Mouse (Mus musculus): ENCODE results near the gene Dlx4.
A peak's percentile ranks its signal among the peaks of the same experiment; 100 is the strongest.

The Dlx4 gene

DNA sequence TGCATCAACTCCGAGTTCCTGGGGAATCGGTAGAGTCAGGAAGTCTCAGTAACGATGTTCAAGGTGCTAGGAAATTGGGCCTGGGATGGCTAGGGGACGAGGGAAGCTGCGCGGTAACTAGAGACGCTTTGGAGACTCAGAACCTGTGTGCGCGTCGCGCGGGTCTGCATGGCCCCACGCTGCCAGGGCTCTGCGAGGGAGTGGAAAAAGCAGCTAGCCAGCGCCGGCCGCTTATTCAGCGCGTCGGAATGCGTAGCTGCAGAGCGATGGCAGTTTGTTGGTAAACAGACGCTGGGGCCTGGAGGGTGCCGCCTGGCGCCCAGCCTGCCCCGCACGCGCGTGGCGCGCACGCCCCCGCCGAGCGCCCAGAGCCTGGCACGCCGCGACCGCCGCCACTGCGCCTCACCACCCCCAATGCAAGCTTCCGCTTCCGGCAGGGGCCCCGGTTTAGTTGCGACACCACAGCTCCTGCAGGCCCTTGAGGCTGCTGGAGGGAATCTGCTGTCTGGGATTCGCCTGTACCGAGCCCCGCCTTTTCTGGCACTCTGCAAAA lies at the start of gene Dlx4:
Gene Dlx4, minus strand, starts transcription at position 413 of the 553 bp plus-strand sequence.
- H3K27me3 ChIP-seq (ENCODE audit: insufficient read depth, low read length): peaks cover 100% of the 10 kb centered on the region
- peaks cover 66% of the 10 kb centered on the region for H3K4me1 ChIP-seq (replicated peaks; ENCODE audit: low read depth, low read length)
- H3K9me3 ChIP-seq (ENCODE audit: low read length): no peaks in the 10 kb centered on the region
- no peaks in the 10 kb centered on the region for H3K36me3 ChIP-seq (ENCODE audit: insufficient read depth, low read length)
- H3K4me3 ChIP-seq (replicated peaks; ENCODE audit: low read length): peak within 1 kb of the TSS; percentile 70
- TF ChIP-seq NANOG (IDR thresholded peaks at IDR 0.05; ENCODE audit: borderline replicate concordance, low read length) (no peak), CTCF (conservative IDR thresholded peaks at IDR 0.05; ENCODE audit: low read length) (no peak), POU5F1 (IDR thresholded peaks at IDR 0.05; ENCODE audit: borderline replicate concordance, low read length) (no peak)

DNA sequence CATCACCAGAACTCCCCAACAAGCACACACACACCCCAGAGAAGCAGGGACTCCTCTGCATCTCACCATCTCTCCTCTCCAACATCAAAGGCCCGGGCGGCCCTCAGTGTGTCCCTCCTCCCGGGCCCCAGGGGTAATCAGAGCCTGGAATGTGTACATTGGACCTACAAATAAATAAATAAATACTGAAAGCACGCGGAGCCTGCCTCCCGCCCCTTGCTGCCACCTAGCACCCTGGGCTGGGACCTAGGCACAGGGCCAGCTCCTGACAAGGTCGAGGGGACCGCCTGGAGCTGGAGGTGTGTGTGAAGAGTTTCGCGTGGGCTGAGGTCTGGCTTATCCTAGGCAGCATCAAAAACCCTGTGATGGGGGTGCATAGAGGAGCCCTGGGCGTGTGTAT lies 43.8 kb upstream of the Dlx4 start:
- TF ChIP-seq NANOG (IDR thresholded peaks at IDR 0.05; ENCODE audit: borderline replicate concordance, low read length) (no peak), CTCF (conservative IDR thresholded peaks at IDR 0.05; ENCODE audit: low read length) (no peak), POU5F1 (IDR thresholded peaks at IDR 0.05; ENCODE audit: borderline replicate concordance, low read length) (no peak)
- Histone ChIP-seq H3K27me3 (ENCODE audit: insufficient read depth, low read length) (peaks cover 85% of the 10 kb centered on the region), H3K4me3 (replicated peaks; ENCODE audit: low read length) (no peak overlapping the region), H3K36me3 (ENCODE audit: insufficient read depth, low read length) (no peaks in the 10 kb centered on the region), H3K9me3 (ENCODE audit: low read length) (no peaks in the 10 kb centered on the region), H3K4me1 (replicated peaks; ENCODE audit: low read depth, low read length) (peaks cover 16% of the 10 kb centered on the region)

DNA sequence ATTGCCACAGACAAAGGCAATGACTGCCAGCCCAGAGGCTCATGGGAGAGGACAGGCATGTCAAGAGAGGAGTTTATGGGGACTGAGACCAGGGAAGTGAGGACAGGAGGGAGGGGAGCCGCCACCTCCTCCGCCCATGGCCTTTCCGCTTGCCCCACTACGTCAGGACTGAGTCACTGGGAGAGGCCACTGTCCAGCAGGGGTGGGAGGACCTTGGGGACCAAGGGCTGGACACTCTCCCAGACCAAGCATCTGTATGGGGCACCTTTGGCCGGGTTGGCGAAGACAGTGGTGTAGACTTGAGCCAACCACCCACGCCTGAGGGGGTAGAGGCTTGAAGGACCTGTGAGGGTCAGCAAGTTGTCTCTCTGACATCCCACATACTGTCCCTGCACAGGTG lies 40.8 kb upstream of the Dlx4 start:
- no peaks in the 10 kb centered on the region for H3K36me3 ChIP-seq (ENCODE audit: insufficient read depth, low read length)
- H3K4me3 ChIP-seq (replicated peaks; ENCODE audit: low read length): no peak overlapping the region
- H3K4me1 ChIP-seq (replicated peaks; ENCODE audit: low read depth, low read length): peaks cover 29% of the 10 kb centered on the region; the same call in 1 of the 2 replicates
- no peaks in the 10 kb centered on the region for H3K9me3 ChIP-seq (ENCODE audit: low read length)
- TF ChIP-seq CTCF (conservative IDR thresholded peaks at IDR 0.05; ENCODE audit: low read length) (no peak), POU5F1 (IDR thresholded peaks at IDR 0.05; ENCODE audit: borderline replicate concordance, low read length) (no peak), NANOG (IDR thresholded peaks at IDR 0.05; ENCODE audit: borderline replicate concordance, low read length) (no peak)
- peaks cover 83% of the 10 kb centered on the region for H3K27me3 ChIP-seq (ENCODE audit: insufficient read depth, low read length)

DNA sequence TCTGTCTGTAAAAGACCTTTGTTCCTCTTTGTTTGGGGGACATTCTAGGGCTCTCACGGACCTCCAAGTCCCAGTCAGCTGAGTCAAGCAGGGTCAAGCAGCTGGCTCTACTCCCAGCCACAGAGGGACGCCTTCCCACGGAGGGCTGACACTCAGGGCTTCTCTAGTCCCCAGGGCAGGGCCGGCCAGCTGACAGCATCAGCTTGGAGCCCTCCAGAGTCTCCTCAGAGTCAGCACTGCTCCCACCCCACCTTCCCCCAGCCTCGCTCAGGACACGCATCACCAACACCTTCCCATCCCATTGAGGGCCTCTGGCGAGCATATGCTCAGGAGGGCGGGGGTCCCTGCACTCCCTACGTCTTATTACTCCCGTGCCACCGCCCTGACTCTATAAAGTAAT lies 39.6 kb upstream of the Dlx4 start:
- no peak for TF ChIP-seq CTCF (conservative IDR thresholded peaks at IDR 0.05; ENCODE audit: low read length)
- TF ChIP-seq POU5F1 (IDR thresholded peaks at IDR 0.05; ENCODE audit: borderline replicate concordance, low read length): no peak
- TF ChIP-seq NANOG (IDR thresholded peaks at IDR 0.05; ENCODE audit: borderline replicate concordance, low read length): no peak
- no peak overlapping the region for H3K4me3 ChIP-seq (replicated peaks; ENCODE audit: low read length)
- no peaks in the 10 kb centered on the region for H3K9me3 ChIP-seq (ENCODE audit: low read length)
- no peaks in the 10 kb centered on the region for H3K36me3 ChIP-seq (ENCODE audit: insufficient read depth, low read length)
- H3K27me3 ChIP-seq (ENCODE audit: insufficient read depth, low read length): peaks cover 80% of the 10 kb centered on the region
- peaks cover 32% of the 10 kb centered on the region; the same call in 1 of the 2 replicates for H3K4me1 ChIP-seq (replicated peaks; ENCODE audit: low read depth, low read length)

DNA sequence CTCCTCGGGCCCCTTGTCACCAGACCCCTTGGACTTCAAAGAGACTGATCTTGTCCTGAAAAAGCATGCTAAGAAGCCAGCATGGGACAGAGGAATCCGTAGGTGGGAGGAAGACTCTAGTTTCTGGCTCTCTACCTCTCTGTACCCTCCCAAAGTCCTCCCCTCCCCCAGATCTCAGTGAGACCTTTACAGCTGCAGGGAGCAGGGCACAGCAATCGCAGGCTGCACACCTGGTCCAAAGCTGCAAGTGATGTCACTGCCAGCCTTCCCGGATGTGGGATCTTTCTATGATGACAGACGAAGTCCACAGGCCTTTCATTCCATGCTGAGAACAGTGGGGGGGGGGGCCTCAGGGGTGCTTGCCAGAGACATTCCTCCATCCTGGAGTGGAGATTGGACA lies 38.5 kb upstream of the Dlx4 start:
- Histone ChIP-seq H3K4me1 (replicated peaks; ENCODE audit: low read depth, low read length) (peaks cover 30% of the 10 kb centered on the region; the same call in 1 of the 2 replicates), H3K9me3 (ENCODE audit: low read length) (no peaks in the 10 kb centered on the region), H3K36me3 (ENCODE audit: insufficient read depth, low read length) (no peaks in the 10 kb centered on the region), H3K27me3 (ENCODE audit: insufficient read depth, low read length) (peaks cover 79% of the 10 kb centered on the region), H3K4me3 (replicated peaks; ENCODE audit: low read length) (no peak overlapping the region)
- TF ChIP-seq CTCF (conservative IDR thresholded peaks at IDR 0.05; ENCODE audit: low read length): no peak
- TF ChIP-seq POU5F1 (IDR thresholded peaks at IDR 0.05; ENCODE audit: borderline replicate concordance, low read length): no peak
- no peak for TF ChIP-seq NANOG (IDR thresholded peaks at IDR 0.05; ENCODE audit: borderline replicate concordance, low read length)

DNA sequence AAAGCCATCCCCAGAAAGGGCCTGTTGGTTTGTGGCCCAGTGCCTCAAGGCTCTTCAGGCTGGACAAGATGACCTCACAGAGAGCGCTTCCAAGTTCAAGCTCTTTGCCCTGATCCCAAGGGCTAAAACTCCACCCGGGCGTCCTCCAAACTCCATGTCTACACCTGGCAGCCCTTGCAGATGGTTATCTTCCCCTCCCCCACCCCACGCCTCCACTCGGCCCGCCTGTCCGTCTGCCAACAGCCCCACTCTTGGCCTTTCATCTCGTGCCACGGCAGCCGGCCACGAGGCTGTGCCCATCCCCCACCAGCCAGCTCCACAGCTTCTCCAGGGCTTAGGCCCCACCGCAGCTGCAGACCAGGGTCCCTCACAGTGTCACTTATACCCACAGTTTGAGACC lies 33.2 kb upstream of the Dlx4 start:
- H3K9me3 ChIP-seq (ENCODE audit: low read length): no peaks in the 10 kb centered on the region
- peaks cover 46% of the 10 kb centered on the region for H3K27me3 ChIP-seq (ENCODE audit: insufficient read depth, low read length)
- TF ChIP-seq CTCF (conservative IDR thresholded peaks at IDR 0.05; ENCODE audit: low read length) (no peak), NANOG (IDR thresholded peaks at IDR 0.05; ENCODE audit: borderline replicate concordance, low read length) (no peak), POU5F1 (IDR thresholded peaks at IDR 0.05; ENCODE audit: borderline replicate concordance, low read length) (no peak)
- peaks cover 40% of the 10 kb centered on the region for H3K4me1 ChIP-seq (replicated peaks; ENCODE audit: low read depth, low read length)
- H3K4me3 ChIP-seq (replicated peaks; ENCODE audit: low read length): no peak overlapping the region
- no peaks in the 10 kb centered on the region for H3K36me3 ChIP-seq (ENCODE audit: insufficient read depth, low read length)

DNA sequence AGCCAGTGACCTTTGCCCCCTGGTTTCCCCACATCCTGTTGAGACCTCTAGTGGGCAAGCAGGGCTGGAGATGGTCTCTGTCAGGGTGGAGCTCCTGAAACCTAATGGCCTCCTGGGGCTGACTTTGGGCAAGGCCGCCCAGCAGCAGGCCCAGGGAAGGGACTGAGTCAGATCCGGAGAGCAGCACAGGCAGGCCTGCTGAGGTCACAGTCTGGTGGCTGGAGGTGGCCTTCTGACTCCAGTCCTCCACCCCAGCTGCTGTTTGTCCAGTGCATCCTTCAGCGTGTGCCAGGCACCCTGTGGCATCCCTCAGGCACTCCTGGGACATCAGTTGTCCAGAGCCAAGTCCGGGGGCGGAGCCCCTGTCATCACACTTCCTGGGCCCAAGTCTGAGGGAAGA lies 19.8 kb upstream of the Dlx4 start:
- Histone ChIP-seq H3K27me3 (ENCODE audit: insufficient read depth, low read length) (peaks cover 33% of the 10 kb centered on the region), H3K4me1 (replicated peaks; ENCODE audit: low read depth, low read length) (no peaks in the 10 kb centered on the region; the same call in 1 of the 2 replicates), H3K9me3 (ENCODE audit: low read length) (peaks cover 15% of the 10 kb centered on the region), H3K36me3 (ENCODE audit: insufficient read depth, low read length) (no peaks in the 10 kb centered on the region), H3K4me3 (replicated peaks; ENCODE audit: low read length) (no peak overlapping the region)
- no peak for TF ChIP-seq POU5F1 (IDR thresholded peaks at IDR 0.05; ENCODE audit: borderline replicate concordance, low read length)
- no peak for TF ChIP-seq CTCF (conservative IDR thresholded peaks at IDR 0.05; ENCODE audit: low read length)
- TF ChIP-seq NANOG (IDR thresholded peaks at IDR 0.05; ENCODE audit: borderline replicate concordance, low read length): no peak

DNA sequence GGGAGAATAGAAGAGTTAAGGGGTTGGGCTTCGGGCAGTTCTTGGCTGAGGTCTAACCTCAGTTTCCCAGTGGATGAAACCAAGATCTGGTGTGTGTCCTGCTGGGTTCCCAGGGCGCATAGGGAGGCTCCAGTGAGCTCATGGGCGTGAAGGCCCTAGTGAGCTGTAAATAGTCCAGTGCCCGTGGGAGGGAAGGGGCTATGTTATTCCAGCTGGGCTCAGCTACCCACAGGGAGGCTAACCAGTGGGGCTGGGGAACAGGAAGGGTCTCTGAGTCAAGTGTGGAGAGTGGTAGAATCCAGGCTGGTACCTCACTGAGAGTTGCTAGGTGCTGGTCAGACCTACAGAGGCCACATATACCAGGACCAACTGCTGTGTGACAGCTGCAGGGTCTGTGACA lies 15.6 kb upstream of the Dlx4 start:
- TF ChIP-seq CTCF (conservative IDR thresholded peaks at IDR 0.05; ENCODE audit: low read length): no peak
- no peak for TF ChIP-seq NANOG (IDR thresholded peaks at IDR 0.05; ENCODE audit: borderline replicate concordance, low read length)
- Histone ChIP-seq H3K4me1 (replicated peaks; ENCODE audit: low read depth, low read length) (no peaks in the 10 kb centered on the region; the same call in 1 of the 2 replicates), H3K36me3 (ENCODE audit: insufficient read depth, low read length) (no peaks in the 10 kb centered on the region), H3K27me3 (ENCODE audit: insufficient read depth, low read length) (peaks cover 51% of the 10 kb centered on the region), H3K9me3 (ENCODE audit: low read length) (peaks cover 3% of the 10 kb centered on the region; the same call in 1 of the 2 replicates), H3K4me3 (replicated peaks; ENCODE audit: low read length) (no peak overlapping the region)

DNA sequence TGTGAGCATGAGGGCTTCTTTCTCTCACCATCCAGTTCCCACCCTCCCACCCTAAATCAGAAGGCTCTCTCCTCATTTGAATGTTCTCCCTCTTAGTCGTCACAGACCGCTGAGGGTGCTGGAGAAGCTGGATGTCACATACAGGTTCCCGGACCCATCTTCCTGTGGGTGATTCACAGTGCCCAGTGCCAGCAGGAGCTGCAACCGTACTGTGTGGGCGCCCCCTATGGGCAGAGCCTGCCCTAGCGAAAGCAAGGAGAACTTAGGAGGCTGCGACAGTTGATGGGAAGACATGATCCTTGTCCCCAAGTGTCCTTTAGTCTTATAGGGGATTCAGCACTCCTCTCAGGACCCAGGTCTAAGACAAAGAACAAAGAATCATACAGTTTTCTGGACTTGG lies 14.6 kb upstream of the Dlx4 start:
- no peaks in the 10 kb centered on the region; the same call in 1 of the 2 replicates for H3K4me1 ChIP-seq (replicated peaks; ENCODE audit: low read depth, low read length)
- TF ChIP-seq POU5F1 (IDR thresholded peaks at IDR 0.05; ENCODE audit: borderline replicate concordance, low read length) (no peak), CTCF (conservative IDR thresholded peaks at IDR 0.05; ENCODE audit: low read length) (peak; percentile 88), NANOG (IDR thresholded peaks at IDR 0.05; ENCODE audit: borderline replicate concordance, low read length) (no peak)
- no peaks in the 10 kb centered on the region for H3K9me3 ChIP-seq (ENCODE audit: low read length)
- H3K36me3 ChIP-seq (ENCODE audit: insufficient read depth, low read length): no peaks in the 10 kb centered on the region
- H3K27me3 ChIP-seq (ENCODE audit: insufficient read depth, low read length): peaks cover 59% of the 10 kb centered on the region
- H3K4me3 ChIP-seq (replicated peaks; ENCODE audit: low read length): no peak overlapping the region
